In the genomic region with DNA sequence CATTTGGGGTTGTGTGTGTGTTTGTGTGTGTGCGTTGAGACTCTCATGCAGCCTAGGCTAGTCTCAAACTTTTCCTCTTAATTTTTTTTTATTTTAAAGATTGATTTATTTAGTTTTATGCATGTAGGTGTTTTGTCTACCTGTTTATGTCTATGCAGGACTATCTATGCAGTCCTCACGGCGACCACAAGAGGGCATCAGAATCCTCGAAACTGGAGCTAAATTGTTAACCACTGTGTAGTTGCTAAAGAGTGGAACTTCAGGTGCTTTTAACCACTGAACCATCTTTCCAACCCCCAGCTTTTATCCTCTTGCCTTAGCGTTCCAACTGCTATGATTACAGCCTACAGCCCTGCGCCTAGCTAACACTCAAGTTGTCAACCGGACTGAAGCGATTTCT, we compare ENCODE assay signal across 8 mouse cellular contexts. TPM values are rescaled to one million over a fixed set of nuclear protein-coding genes. Genes with fewer than 3 reads are reported as not detected.
A peak's percentile ranks its signal among the peaks of the same experiment; 100 is the strongest.
DNase-seq lines count a peak whose midpoint lies in the region; ATAC-seq lines count a peak whose summit lies in the region.

No protein-coding gene starts in this region.

- ATAC-seq in hindbrain, embryonic 13.5 days (ENCODE audit: low FRiP score), result no peak
- ATAC-seq in forebrain, embryonic 14.5 days, result peak; percentile 60; the same call in 1 of the 2 replicates
- ATAC-seq in limb, embryonic 12.5 days (ENCODE audit: insufficient number of reproducible peaks, insufficient read depth, low FRiP score, low TSS enrichment, low read depth), result peak; percentile 59

- H3K4me3 ChIP-seq in hindbrain, embryonic 10.5 days, result no peak overlapping the region
- no peak overlapping the region for H3K4me3 ChIP-seq in hindbrain, embryonic 13.5 days
- H3K4me3 ChIP-seq in forebrain, embryonic 14.5 days (ENCODE audit: low read depth, low read length), result no peak overlapping the region
- H3K4me3 ChIP-seq in limb, embryonic 12.5 days (replicated peaks), result no peak overlapping the region

- 51% methylated on average over 8 of the region's 8 CpGs for WGBS in hindbrain, embryonic 10.5 days
- WGBS in hindbrain, embryonic 13.5 days, result 47% methylated on average over 8 of the region's 8 CpGs
- 48% methylated on average over 8 of the region's 8 CpGs for WGBS in forebrain, embryonic 14.5 days
- WGBS in limb, embryonic 12.5 days, result 53% methylated on average over 8 of the region's 8 CpGs

- no peaks in the 10 kb centered on the region for H3K9me3 ChIP-seq in hindbrain, embryonic 10.5 days
- H3K9me3 ChIP-seq in hindbrain, embryonic 13.5 days, result no peaks in the 10 kb centered on the region
- no peaks in the 10 kb centered on the region for H3K9me3 ChIP-seq in forebrain, embryonic 14.5 days (replicated peaks; ENCODE audit: control insufficient read depth, low read length)
- no peaks in the 10 kb centered on the region for H3K9me3 ChIP-seq in limb, embryonic 12.5 days

- no peak overlapping the region for H3K4me2 ChIP-seq in hindbrain, embryonic 13.5 days
- no peak overlapping the region for H3K4me2 ChIP-seq in forebrain, embryonic 14.5 days (ENCODE audit: low read length)
- H3K4me2 ChIP-seq in limb, embryonic 12.5 days, result no peak overlapping the region

- H3K27me3 ChIP-seq in hindbrain, embryonic 10.5 days (ENCODE audit: insufficient read depth, poor library complexity, severe bottlenecking), result no peaks in the 10 kb centered on the region
- no peaks in the 10 kb centered on the region for H3K27me3 ChIP-seq in hindbrain, embryonic 13.5 days
- H3K27me3 ChIP-seq in forebrain, embryonic 14.5 days (replicated peaks; ENCODE audit: control insufficient read depth, insufficient read depth, low read length), result no peaks in the 10 kb centered on the region
- no peaks in the 10 kb centered on the region for H3K27me3 ChIP-seq in limb, embryonic 12.5 days

- peak; percentile 56 for DNase-seq in hindbrain, embryonic 10.5 days (ENCODE audit: low spot score)
- DNase-seq in adrenal gland, postnatal 4 days (ENCODE audit: low spot score in 2 of 2), result peak; percentile 9 to 24
- peak; percentile 63 for DNase-seq in forebrain, embryonic 14.5 days (ENCODE audit: low spot score)
- peak; percentile 79 for DNase-seq in kidney, adult 9 months
- peak; percentile 68 for DNase-seq in ovary, postnatal 14 days (ENCODE audit: low spot score)
- DNase-seq in urinary bladder, postnatal 10 days (ENCODE audit: low spot score), result peak; percentile 20

- no peak overlapping the region for H3K27ac ChIP-seq in hindbrain, embryonic 10.5 days
- no peak overlapping the region for H3K27ac ChIP-seq in hindbrain, embryonic 13.5 days
- no peak overlapping the region for H3K27ac ChIP-seq in forebrain, embryonic 14.5 days (ENCODE audit: low read depth, low read length)
- no peak overlapping the region for H3K27ac ChIP-seq in limb, embryonic 12.5 days

- no peaks in the 10 kb centered on the region for H3K4me1 ChIP-seq in hindbrain, embryonic 10.5 days (replicated peaks)
- no peaks in the 10 kb centered on the region for H3K4me1 ChIP-seq in hindbrain, embryonic 13.5 days (replicated peaks)
- H3K4me1 ChIP-seq in forebrain, embryonic 14.5 days (ENCODE audit: control insufficient read depth, insufficient read depth, low read length), result no peaks in the 10 kb centered on the region
- H3K4me1 ChIP-seq in limb, embryonic 12.5 days (replicated peaks), result no peaks in the 10 kb centered on the region

- H3K36me3 ChIP-seq in hindbrain, embryonic 10.5 days, result no peaks in the 10 kb centered on the region
- H3K36me3 ChIP-seq in hindbrain, embryonic 13.5 days, result no peaks in the 10 kb centered on the region
- no peaks in the 10 kb centered on the region for H3K36me3 ChIP-seq in forebrain, embryonic 14.5 days (ENCODE audit: control insufficient read depth, insufficient read depth, low read length)
- no peaks in the 10 kb centered on the region for H3K36me3 ChIP-seq in limb, embryonic 12.5 days

- H3K9ac ChIP-seq in hindbrain, embryonic 13.5 days, result no peak overlapping the region
- no peak overlapping the region for H3K9ac ChIP-seq in forebrain, embryonic 14.5 days (ENCODE audit: low read length)
- no peak overlapping the region for H3K9ac ChIP-seq in limb, embryonic 12.5 days (replicated peaks)

RNA-seq across cellular contexts. Expression of a gene that starts 4.1 kb away (rescaled TPM):
- not detected in 2 replicates for polyA plus RNA-seq in hindbrain, embryonic 10.5 days (2016; fragmentation: Nextera tagmentation; extraction: Ambion mirVana)
- not detected in 2 replicates for polyA plus RNA-seq in hindbrain, embryonic 13.5 days (2015; fragmentation: Nextera tagmentation; extraction: Ambion mirVana)
- total RNA-seq in adrenal gland, postnatal 4 days (2021), result not detected
- not detected in 2 replicates for polyA plus RNA-seq in forebrain, embryonic 14.5 days (2014; fragmentation: Nextera tagmentation; extraction: Ambion mirVana)
- 0.15 TPM in 1 of 2 replicates, not detected in the other for polyA plus RNA-seq in limb, embryonic 12.5 days (2016; fragmentation: Nextera tagmentation; extraction: Ambion mirVana)

RNA-seq across cellular contexts. Expression of a gene that starts 4.2 kb away (rescaled TPM):
- not detected in 2 replicates for polyA plus RNA-seq in hindbrain, embryonic 10.5 days (2016; fragmentation: Nextera tagmentation; extraction: Ambion mirVana)
- not detected in 2 replicates for polyA plus RNA-seq in hindbrain, embryonic 13.5 days (2015; fragmentation: Nextera tagmentation; extraction: Ambion mirVana)
- total RNA-seq in adrenal gland, postnatal 4 days (2021), result not detected
- not detected in 2 replicates for polyA plus RNA-seq in forebrain, embryonic 14.5 days (2014; fragmentation: Nextera tagmentation; extraction: Ambion mirVana)
- 0.20 TPM in 1 of 2 replicates, not detected in the other for polyA plus RNA-seq in limb, embryonic 12.5 days (2016; fragmentation: Nextera tagmentation; extraction: Ambion mirVana)

RNA-seq across cellular contexts. Expression of a gene that starts 14.7 kb away (rescaled TPM):
- 1.3 and 1.9 TPM in 2 replicates for polyA plus RNA-seq in hindbrain, embryonic 10.5 days (2016; fragmentation: Nextera tagmentation; extraction: Ambion mirVana)
- 1.2 and 2.4 TPM in 2 replicates for polyA plus RNA-seq in hindbrain, embryonic 13.5 days (2015; fragmentation: Nextera tagmentation; extraction: Ambion mirVana)
- 1 to 10 TPM in 1 of 2 experiments, not detected in 1; 1.4 TPM for total RNA-seq in adrenal gland, postnatal 4 days (2021)
- polyA plus RNA-seq in forebrain, embryonic 14.5 days (2014; fragmentation: Nextera tagmentation; extraction: Ambion mirVana), result 1.1 and 1.3 TPM in 2 replicates
- 10.6 and 11.2 TPM in 2 replicates for polyA plus RNA-seq in limb, embryonic 12.5 days (2016; fragmentation: Nextera tagmentation; extraction: Ambion mirVana)

RNA-seq across cellular contexts. Expression of a gene that starts 34.9 kb away (rescaled TPM):
- not detected in 2 replicates for polyA plus RNA-seq in hindbrain, embryonic 10.5 days (2016; fragmentation: Nextera tagmentation; extraction: Ambion mirVana)
- polyA plus RNA-seq in hindbrain, embryonic 13.5 days (2015; fragmentation: Nextera tagmentation; extraction: Ambion mirVana), result 0.08 TPM in 1 of 2 replicates, not detected in the other
- total RNA-seq in adrenal gland, postnatal 4 days (2021), result not detected
- polyA plus RNA-seq in forebrain, embryonic 14.5 days (2014; fragmentation: Nextera tagmentation; extraction: Ambion mirVana), result 0.09 TPM in 1 of 2 replicates, not detected in the other
- 0.13 TPM in 1 of 2 replicates, not detected in the other for polyA plus RNA-seq in limb, embryonic 12.5 days (2016; fragmentation: Nextera tagmentation; extraction: Ambion mirVana)

RNA-seq across cellular contexts. Expression of a gene that starts 52.3 kb away (rescaled TPM):
- not detected in 2 replicates for polyA plus RNA-seq in hindbrain, embryonic 10.5 days (2016; fragmentation: Nextera tagmentation; extraction: Ambion mirVana)
- polyA plus RNA-seq in hindbrain, embryonic 13.5 days (2015; fragmentation: Nextera tagmentation; extraction: Ambion mirVana), result not detected in 2 replicates
- total RNA-seq in adrenal gland, postnatal 4 days (2021), result not detected
- polyA plus RNA-seq in forebrain, embryonic 14.5 days (2014; fragmentation: Nextera tagmentation; extraction: Ambion mirVana), result not detected in 2 replicates
- not detected in 2 replicates for polyA plus RNA-seq in limb, embryonic 12.5 days (2016; fragmentation: Nextera tagmentation; extraction: Ambion mirVana)

Comparison
In these comparisons a context has a peak if more than half of its experiments do, and no peak if none do; other contexts are left out.
1. DNase-seq: peak in every context shown above with its lines; median percentile 79 in kidney, adult 9 months; 68 in ovary, postnatal 14 days; 63 in forebrain, embryonic 14.5 days; 56 in hindbrain, embryonic 10.5 days; 20 in urinary bladder, postnatal 10 days; 16 in adrenal gland, postnatal 4 days.